Mouse (Mus musculus): ENCODE measurements around the gene Sh2d4b. TPM values are rescaled to one million over a fixed set of nuclear protein-coding genes. Genes with fewer than 3 reads are reported as not detected.
A peak's percentile ranks its signal among the peaks of the same experiment; 100 is the strongest.

Sh2d4b gene
- polyA plus RNA-seq, 1 experiment from 2014 or later, result 1.7 TPM

DNA sequence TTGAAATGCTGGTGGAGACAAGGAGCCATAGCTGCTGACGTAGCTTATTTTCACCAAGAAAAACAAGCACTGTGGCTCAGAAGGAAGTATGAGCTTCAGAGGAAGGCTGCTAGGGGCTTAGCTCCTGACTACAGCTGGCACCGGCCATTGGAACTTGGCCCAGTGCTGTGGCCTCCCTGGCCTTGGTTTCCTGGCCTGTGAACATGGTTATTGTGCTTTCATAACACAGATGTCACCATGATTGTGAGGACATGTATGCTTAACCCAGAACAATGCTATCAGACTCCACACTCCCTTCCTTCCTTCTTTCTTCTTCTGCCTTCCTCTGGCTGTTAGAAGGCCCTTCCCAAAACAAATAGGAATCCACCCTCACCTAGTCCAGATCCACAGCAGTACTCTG, 75.0 kb downstream of the Sh2d4b start:
- no peak for ATAC-seq
- Histone ChIP-seq H3K9me3 (ENCODE audit: control insufficient read depth, low read length) (no peaks in the 10 kb centered on the region), H3K4me1 (replicated peaks; ENCODE audit: control insufficient read depth, insufficient read depth, low read length) (no peaks in the 10 kb centered on the region)

GRCm38 (mm10) chr14:40816715-40817114, 76.4 kb downstream of the Sh2d4b start:
- Histone ChIP-seq H3K27ac (ENCODE audit: low read length) (no peak overlapping the region), H3K9ac (replicated peaks; ENCODE audit: low read depth, low read length) (no peak overlapping the region), H3K4me1 (replicated peaks; ENCODE audit: control insufficient read depth, insufficient read depth, low read length) (no peaks in the 10 kb centered on the region), H3K4me2 (ENCODE audit: low read length) (no peak overlapping the region), H3K36me3 (ENCODE audit: control insufficient read depth, insufficient read depth) (no peaks in the 10 kb centered on the region; the same call in 1 of the 2 replicates), H3K9me3 (ENCODE audit: control insufficient read depth, low read length) (no peaks in the 10 kb centered on the region), H3K27me3 (replicated peaks; ENCODE audit: control insufficient read depth, insufficient read depth, low read length) (no peaks in the 10 kb centered on the region), H3K4me3 (replicated peaks; ENCODE audit: low read length) (no peak overlapping the region)
- ATAC-seq, result 0 out of 2 replicates have a peak, but pooled peaks have one; percentile 43
- 69% methylated on average over 5 of the region's 5 CpGs for WGBS

More for the DNA sequence above, 75.0 kb downstream of the Sh2d4b start:
- Histone ChIP-seq H3K4me3 (replicated peaks; ENCODE audit: low read length) (no peak overlapping the region), H3K9ac (replicated peaks; ENCODE audit: low read depth, low read length) (no peak overlapping the region), H3K4me2 (ENCODE audit: low read length) (no peak overlapping the region), H3K36me3 (ENCODE audit: control insufficient read depth, insufficient read depth) (no peaks in the 10 kb centered on the region; the same call in 1 of the 2 replicates), H3K27ac (ENCODE audit: low read length) (no peak overlapping the region), H3K27me3 (replicated peaks; ENCODE audit: control insufficient read depth, insufficient read depth, low read length) (no peaks in the 10 kb centered on the region)
- 89% methylated on average over 2 of the region's 2 CpGs for WGBS

- no peaks in the 10 kb centered on the region for H3K9me3 ChIP-seq (ENCODE audit: control insufficient read depth, low read length)
- 55% methylated on average over 1 of the region's 1 CpGs for WGBS
- H3K36me3 ChIP-seq (ENCODE audit: control insufficient read depth, insufficient read depth), result no peaks in the 10 kb centered on the region
- H3K4me2 ChIP-seq (ENCODE audit: low read length), result no peak overlapping the region
- peak; percentile 52 for ATAC-seq
- H3K9ac ChIP-seq (replicated peaks; ENCODE audit: low read depth, low read length), result no peak overlapping the region
- H3K27me3 ChIP-seq (replicated peaks; ENCODE audit: control insufficient read depth, insufficient read depth, low read length), result no peaks in the 10 kb centered on the region
- H3K27ac ChIP-seq (ENCODE audit: low read length), result no peak overlapping the region
- no peaks in the 10 kb centered on the region for H3K4me1 ChIP-seq (replicated peaks; ENCODE audit: control insufficient read depth, insufficient read depth, low read length)
- H3K4me3 ChIP-seq (replicated peaks; ENCODE audit: low read length), result no peak overlapping the region
These were observed 101.5 kb downstream of the Sh2d4b start for GRCm38 (mm10) chr14:40791606-40792005.

DNA sequence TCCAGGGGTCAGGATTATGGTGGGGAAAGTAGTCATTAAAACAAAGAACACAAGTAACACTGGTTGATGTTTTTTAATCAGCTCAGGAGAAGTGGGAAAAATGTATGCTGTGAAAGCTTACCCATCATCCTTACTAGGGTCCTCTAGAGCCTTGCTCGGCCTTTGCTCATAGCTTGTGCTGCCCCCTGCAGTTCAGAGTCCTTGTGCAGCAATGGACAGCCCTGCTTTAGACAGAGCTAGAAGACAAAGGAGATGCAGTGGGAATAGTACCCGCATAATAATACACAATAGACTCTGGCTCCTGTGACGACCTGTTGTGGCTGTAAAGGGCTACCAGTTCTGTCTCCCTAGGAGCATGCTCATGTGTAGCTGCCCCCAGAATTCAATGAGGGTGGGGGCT, 104.0 kb downstream of the Sh2d4b start:
- H3K4me3 ChIP-seq (replicated peaks; ENCODE audit: low read length), result no peak overlapping the region
- H3K27ac ChIP-seq (ENCODE audit: low read length), result no peak overlapping the region
- H3K9ac ChIP-seq (replicated peaks; ENCODE audit: low read depth, low read length), result no peak overlapping the region
- H3K4me2 ChIP-seq (ENCODE audit: low read length), result no peak overlapping the region
- no peaks in the 10 kb centered on the region for H3K4me1 ChIP-seq (replicated peaks; ENCODE audit: control insufficient read depth, insufficient read depth, low read length)
- 13% methylated on average over 3 of the region's 3 CpGs for WGBS
- H3K9me3 ChIP-seq (ENCODE audit: control insufficient read depth, low read length), result no peaks in the 10 kb centered on the region
- H3K27me3 ChIP-seq (replicated peaks; ENCODE audit: control insufficient read depth, insufficient read depth, low read length), result no peaks in the 10 kb centered on the region
- ATAC-seq, result peak; percentile 79; the same call in 1 of the 2 replicates
- no peaks in the 10 kb centered on the region for H3K36me3 ChIP-seq (ENCODE audit: control insufficient read depth, insufficient read depth)

GRCm38 (mm10) chr14:40769097-40770090, 123.7 kb downstream of the Sh2d4b start:
- WGBS, result 21% methylated on average over 7 of the region's 7 CpGs
- ATAC-seq, result peak; percentile 90
- no peaks in the 10 kb centered on the region for H3K27me3 ChIP-seq (replicated peaks; ENCODE audit: control insufficient read depth, insufficient read depth, low read length)
- peaks cover 5% of the 10 kb centered on the region for H3K4me1 ChIP-seq (replicated peaks; ENCODE audit: control insufficient read depth, insufficient read depth, low read length)
- no peak overlapping the region for H3K4me2 ChIP-seq (ENCODE audit: low read length)
- H3K4me3 ChIP-seq (replicated peaks; ENCODE audit: low read length), result no peak overlapping the region
- H3K9me3 ChIP-seq (ENCODE audit: control insufficient read depth, low read length), result no peaks in the 10 kb centered on the region
- no peaks in the 10 kb centered on the region for H3K36me3 ChIP-seq (ENCODE audit: control insufficient read depth, insufficient read depth)
- H3K27ac ChIP-seq (ENCODE audit: low read length), result no peak overlapping the region
- H3K9ac ChIP-seq (replicated peaks; ENCODE audit: low read depth, low read length), result no peak overlapping the region

Other genes starting within 250 kb of the Sh2d4b start
- gene Tspan14, start 73.5 kb upstream of the Sh2d4b start, polyA plus RNA-seq (2015; fragmentation: Nextera tagmentation; extraction: Ambion mirVana), result 90.0 and 102 TPM in 2 replicates
- gene Fam213a, start 120.5 kb upstream of the Sh2d4b start, polyA plus RNA-seq (2015; fragmentation: Nextera tagmentation; extraction: Ambion mirVana), result 71.5 and 85.2 TPM in 2 replicates
- gene Dydc2, start 175.9 kb upstream of the Sh2d4b start, polyA plus RNA-seq (2015; fragmentation: Nextera tagmentation; extraction: Ambion mirVana), result 0.31 and 0.53 TPM in 2 replicates
- gene Dydc1, start 179.6 kb upstream of the Sh2d4b start, polyA plus RNA-seq (2015; fragmentation: Nextera tagmentation; extraction: Ambion mirVana), result not detected in 2 replicates
- gene Mat1a, start 211.8 kb upstream of the Sh2d4b start, polyA plus RNA-seq (2015; fragmentation: Nextera tagmentation; extraction: Ambion mirVana), result not detected in 2 replicates
- not detected in 2 replicates for gene Sftpa1, start 238.5 kb upstream of the Sh2d4b start, polyA plus RNA-seq (2015; fragmentation: Nextera tagmentation; extraction: Ambion mirVana)

Data from forebrain, embryonic 16.5 days (tissue).